Mouse (Mus musculus) left cerebral cortex, adult 11 months (tissue): ENCODE results near the gene Maml3.

Experiments
- DNase-seq: peaks from one replicate; pipeline ENCODE4 v3.0.0; 2022; ENCODE audit warnings: low spot score

The Maml3 gene

DNA sequence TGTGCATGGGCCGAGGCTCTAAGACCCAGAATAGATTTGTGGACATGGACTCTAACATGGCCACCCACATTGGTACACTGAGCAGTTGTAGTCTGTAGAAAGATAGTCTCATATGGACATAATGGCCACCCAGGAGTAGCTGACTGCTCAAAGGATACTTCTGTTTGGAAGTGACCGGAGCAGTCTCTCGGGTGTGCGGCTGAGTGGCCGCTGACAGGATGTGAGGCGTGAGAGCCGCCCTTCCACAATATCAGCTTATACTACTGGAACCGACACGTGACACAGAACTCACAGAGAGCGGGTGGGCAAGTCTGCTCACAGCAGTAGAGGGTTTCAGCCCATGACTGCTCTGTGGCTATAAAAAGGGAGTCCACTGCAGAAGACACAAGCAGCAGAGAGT lies 283.3 kb downstream of the Maml3 start:
- no peak for DNase-seq

DNA sequence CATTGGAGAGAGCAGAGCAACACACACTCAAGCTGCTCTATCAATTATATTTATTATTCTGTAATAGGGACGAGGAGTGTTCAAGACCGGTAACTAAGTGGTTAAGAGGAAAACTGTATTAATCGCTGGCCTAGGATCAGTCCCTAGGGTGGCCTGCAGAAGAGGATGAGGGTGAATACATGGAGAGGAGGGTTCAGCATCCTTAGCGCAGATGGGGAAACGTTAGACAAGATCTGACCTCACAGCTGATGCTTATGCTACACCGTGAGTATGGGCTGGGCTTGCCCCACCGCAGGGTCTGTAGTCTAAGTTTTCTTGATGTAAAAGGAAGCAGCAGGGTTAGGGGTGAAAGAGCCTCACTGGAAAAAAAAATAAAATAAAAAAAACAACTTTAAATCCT lies 285.8 kb downstream of the Maml3 start:
- DNase-seq, result no peak

DNA sequence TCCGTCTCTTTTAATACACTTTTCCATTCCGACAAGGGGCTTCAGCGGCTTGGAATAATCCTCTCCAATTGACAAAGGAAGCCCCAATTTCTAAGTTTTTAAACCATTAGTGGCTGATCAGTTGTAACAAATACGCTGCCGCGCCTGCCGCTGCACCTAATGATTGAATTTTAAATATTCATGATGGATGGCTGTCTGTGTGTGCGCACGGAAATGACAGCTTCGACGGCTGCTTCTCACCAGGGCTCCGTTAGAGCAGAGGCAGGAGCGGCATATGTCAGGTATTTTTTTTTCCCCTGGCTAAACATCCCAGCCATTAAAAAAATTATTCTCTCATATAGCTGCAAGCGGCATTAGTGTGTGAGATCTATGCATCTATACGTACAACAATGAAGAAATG lies 287.0 kb downstream of the Maml3 start:
- DNase-seq, result no peak

- no peak for DNase-seq
Measured at GRCm38 (mm10) chr3:51817329-51817728, 287.5 kb downstream of the Maml3 start.

GRCm38 (mm10) chr3:51816517-51817285 lies 288.2 kb downstream of the Maml3 start:
- DNase-seq, result no peak

GRCm38 (mm10) chr3:51814073-51814472 lies 290.8 kb downstream of the Maml3 start:
- DNase-seq, result no peak

DNA sequence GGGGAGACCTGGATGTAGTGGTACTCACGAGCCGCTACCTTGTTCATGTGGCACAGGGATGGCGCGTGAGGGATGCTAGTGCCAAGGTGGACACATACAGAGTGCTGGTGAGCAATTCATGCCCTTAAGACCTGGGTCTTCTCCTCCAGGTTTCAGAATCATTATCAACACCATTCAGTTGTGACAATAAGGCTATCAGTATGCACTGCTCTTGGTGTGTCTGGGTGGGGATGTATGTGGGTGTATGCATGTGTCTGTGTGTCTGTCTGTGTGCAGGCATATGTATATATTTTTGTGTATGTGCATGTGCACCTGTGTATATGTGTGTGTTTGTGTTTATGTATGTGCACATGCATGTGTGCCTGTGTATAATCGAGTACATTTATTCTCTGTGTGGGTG lies 291.7 kb downstream of the Maml3 start:
- no peak for DNase-seq

DNA sequence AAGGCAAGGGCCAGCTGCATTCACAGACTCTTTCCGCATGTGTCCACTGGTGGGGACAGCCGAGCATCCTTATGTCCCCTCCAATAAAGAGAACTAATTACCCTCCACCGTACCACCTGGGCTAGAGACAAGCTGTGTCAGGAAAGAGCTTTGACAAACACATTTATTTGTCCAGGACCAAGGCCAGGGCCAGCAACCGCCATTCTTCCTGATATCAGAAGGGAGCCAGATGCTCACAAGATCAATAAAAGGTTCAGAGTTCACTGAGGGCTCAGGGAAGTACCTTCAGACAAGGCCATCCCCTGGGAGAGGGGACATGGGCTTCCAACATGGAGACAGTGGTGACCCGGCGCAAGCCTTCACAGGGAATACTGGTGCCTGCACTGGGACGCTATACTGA lies 294.1 kb downstream of the Maml3 start:
- no peak for DNase-seq

DNA sequence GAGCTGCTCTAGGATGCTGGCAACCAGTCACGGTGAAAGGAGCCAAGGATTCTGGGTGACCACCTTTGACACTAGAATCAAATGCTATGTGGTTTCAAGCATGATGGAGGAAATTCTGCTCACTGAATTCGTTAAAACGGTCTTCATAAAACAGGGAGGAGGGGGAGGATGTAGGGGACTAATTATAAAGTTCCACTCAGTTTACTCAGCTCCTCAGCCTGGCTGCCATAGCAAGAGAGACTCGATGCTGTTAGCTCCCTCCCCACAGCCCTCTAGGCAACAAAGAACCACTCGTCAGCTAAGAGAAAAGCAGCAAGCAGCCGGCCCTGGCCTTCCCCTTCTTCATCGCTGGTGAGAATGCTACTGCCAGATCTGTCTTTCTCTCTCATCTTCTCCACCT lies 295.1 kb downstream of the Maml3 start:
- no peak for DNase-seq

DNA sequence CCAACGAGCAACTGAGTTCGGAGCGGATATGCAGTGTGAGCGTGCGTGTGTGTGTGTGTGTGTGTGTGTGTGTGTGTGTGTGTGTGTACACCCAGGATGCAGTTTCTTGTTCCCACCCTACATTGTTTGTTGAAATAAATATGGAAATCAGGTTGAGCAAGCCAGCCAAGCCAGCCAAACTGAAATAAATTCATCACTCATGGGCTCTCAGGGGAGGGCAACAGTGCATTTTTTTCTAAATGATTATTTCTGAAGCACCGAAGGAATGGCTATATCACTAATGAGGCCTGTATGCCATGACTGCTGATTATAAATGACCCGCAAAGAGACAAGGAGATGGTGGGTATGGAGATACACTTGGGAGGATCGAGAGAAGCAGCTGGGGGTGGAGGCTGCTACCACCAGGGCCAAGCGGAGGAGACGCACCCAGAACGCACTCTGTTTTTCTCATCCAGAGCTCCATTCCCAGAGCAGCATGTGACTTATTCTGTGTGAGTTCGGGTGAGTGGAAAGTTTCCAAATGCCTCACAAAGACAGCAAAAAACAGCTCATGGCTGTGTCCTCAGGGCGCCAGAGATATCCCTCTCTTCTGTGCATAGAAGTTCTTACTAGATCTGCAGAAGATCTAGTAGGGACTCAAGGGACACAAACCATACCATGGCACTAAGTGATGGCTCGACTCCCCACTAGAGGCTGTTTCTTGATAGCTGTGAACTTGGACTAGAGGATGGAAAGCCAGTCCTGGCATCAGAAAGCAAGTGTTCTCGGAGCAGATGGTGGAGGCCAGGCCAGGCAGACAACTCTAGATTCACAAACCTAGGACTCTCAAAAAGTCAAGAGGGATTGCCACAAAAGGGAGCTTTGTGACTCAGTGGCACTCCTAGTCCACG lies 296.6 kb downstream of the Maml3 start:
- no peak for DNase-seq

DNA sequence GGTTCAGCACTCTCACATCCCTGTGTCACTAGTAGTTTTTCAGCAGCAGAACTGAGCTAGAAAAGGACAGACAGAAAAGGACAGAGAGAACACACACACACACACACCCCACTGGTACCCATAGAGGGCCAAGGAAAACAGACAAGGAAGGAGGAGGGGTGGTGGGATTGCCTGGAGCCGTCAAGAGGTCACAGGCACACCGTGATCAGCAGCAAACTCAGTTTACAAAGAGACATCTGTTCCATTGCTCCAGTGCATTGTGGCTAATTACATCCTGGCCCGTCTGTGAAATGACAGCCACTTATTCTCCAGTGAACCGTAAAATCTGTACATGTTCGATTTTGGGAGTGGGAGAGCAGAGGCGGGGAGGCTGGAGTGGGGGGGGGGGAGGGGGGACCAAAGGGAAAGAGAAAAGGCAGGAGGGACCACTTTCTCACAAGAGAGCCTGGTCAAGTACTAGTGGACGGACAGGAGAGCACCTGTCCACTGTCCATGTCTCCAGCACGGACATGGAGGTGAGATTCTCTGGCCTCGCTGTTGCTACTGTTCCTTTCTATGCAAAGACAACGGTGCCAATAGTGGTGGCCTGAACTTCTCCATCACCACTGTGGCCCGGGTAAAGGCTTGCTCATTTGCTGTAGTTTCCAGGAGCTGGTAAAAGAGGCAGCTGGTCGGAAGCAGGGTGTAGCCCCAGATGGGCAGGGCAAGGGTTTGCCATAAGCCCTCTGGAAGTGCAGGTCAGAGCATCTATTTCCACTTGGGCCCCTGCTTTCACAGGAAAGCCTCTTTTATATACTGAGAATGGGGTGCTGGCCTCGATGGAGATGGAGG lies 299.2 kb downstream of the Maml3 start:
- DNase-seq, result no peak

GRCm38 (mm10) chr3:51803903-51804302 lies 301.0 kb downstream of the Maml3 start:
- no peak for DNase-seq

GRCm38 (mm10) chr3:51799650-51800049 lies 305.2 kb downstream of the Maml3 start:
- no peak for DNase-seq

GRCm38 (mm10) chr3:51796838-51797237 lies 308.0 kb downstream of the Maml3 start:
- DNase-seq, result no peak

DNA sequence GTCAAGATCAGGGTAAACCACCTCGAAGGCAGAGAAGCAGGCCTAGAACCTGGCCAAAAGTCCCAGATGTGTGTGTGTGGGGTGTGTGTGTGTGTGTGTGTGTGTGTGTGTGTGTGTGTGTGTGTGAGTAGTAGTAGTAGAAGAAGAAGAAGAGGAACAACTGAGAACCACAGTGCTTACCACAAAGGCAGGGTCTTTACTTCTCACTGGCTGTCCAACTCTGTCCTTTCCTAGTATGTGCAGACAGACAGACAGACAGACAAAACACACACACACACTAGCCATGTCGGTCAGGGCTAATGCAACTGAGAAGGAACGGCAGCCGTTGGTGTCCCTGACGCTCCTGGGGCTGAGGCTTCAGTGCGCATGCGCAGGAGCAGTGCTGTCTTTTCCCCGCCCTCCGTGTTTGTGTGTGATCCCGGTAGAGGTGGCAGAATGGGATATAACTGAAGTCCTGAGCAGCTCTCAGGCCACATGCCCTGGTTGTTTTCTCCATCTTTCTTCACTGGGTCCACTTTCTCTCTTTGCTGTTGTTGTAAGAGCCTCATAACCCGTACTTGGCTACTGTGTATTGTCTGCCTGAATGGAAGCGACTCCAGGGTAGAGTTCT lies 308.6 kb downstream of the Maml3 start:
- DNase-seq, result no peak

DNA sequence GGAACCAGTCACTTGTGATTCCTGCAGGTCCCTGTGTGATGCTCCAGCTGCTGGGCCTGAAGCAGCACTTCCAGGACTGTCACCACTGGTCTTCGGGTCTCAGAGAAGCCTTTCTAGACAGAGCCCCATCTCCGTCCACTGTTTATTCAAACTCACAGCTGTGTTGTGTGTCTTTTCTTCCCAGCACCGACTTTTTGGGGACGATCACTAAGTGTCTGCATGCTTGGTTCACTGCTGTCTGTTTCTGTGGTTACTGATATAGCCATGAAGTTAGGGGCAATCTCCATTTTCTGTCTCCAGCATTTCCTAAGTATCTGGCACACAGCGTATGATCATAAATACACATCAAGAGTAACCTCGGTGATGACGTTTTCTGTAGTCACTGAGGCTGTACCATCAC lies 313.3 kb downstream of the Maml3 start:
- DNase-seq, result no peak

DNA sequence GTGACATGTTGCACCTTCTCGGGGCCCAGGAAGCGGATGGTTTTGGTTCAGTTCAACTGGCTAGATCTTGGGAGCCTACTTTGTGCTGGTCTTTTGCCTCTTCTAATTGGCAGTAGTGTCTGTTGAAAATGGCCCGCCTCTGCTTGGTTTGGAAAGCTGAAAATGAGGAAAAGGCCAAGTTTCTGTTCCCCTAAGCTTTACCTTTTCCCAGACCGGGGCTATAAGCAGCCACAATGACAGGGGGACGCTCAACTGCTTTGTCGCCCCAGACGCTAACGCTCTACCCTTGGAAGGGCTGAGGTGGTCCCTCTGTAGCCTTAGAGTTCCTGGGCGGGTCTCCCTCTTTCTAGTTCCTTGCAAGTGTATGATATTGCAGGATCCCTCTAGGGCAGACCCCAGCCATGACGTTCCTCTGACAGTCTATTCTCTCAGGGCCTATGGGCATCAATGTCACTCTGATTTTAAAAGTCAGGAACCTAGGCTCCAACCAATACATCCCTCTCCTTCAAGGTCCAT lies 315.4 kb downstream of the Maml3 start:
- no peak for DNase-seq

DNA sequence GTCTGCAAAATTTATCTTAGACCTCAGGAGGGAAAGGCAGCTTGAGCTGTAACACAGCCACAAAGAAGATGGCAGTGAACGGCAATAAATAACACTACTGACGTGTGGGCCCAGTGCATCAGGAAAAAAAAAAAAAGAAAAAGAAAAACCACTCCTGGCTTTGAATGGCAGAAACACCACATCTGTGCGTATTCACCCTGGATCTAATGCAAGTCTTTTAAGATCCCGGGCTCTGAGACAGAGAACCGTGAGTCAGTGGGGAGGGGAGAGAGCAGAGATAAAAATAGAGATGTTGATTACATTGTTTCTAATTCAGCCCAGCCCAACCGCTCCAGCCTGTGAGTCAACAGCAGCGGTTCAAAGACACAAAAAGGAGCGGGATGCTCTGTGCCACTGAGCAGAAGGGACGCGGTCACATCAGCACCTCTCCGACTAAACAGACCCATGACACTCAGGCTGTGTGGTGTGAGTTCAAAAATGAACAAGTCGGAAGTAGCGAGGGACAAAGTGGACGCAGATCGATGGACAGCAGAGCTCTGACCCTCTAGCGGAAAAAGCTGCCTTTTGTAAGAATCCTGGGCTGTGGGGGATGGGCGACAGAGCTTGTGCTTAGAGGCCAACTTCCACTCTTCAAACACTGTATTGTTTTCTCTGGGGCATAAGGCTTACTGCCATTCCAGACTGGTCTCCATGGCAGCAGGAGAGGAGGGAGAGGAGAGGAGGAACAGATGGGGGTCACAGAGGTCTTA lies 316.1 kb downstream of the Maml3 start:
- DNase-seq, result peak; percentile 57

GRCm38 (mm10) chr3:51787945-51788344 lies 316.9 kb downstream of the Maml3 start:
- no peak for DNase-seq

DNA sequence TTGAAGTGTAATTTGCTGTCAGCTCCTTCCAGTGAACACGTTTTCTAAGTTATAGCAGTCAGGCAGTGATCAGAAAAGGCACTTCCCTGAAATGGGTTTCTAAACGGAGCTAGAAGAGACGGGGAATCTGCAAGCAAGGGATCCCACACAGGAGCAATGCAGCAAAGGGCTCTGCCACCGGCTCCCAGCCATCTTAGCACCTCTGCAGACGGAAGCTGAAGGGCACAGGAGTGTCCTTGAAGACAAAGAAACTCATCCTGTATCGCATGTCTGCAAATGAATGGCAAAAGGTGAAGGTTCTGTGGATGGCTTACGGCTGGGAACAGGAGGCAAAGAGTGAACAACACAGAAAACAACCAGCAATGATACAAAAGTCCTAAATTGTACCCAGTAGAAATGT lies 319.1 kb downstream of the Maml3 start:
- DNase-seq, result no peak

DNA sequence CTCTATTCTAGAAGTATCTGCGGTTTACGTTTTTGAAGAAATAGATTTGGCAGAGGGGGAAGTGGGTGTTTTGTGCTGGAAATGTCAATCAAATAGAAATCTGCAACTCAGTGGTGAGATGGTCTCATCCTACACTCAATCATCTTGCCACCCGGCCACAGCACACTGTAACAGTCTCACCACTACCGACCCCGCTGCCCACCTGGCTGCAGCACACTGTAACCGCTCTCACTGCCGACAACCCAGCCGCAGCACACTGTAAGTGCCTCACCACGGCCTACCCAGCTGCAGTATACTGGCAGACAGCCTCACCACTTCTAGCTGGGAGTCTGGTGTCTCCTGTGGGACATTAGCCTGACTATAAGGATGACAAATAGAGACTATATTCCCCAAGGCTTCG lies 322.7 kb downstream of the Maml3 start:
- no peak for DNase-seq
